In the genomic region with DNA sequence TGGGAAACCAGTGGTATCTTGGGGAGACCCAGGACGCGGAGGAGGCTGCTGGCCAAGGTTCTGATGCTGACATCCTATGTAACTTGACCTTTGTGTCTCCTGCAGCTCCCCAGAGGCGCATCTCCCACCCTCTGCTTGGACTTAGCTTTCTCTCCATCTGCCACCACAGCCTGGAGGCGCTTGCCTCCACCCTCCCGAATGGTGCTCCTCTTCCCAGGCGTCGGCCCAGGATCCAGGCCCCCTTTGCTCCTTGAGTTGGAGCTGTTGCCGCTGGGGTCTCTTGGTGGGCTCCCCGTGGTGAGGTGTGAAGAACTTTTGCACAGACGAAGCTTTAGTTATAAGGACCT, we compare ENCODE assay signal across 9 mouse cellular contexts. TPM values are rescaled to one million over a fixed set of nuclear protein-coding genes. Genes with fewer than 3 reads are reported as not detected.
DNase-seq lines count a peak whose midpoint lies in the region; ATAC-seq and TF ChIP-seq lines count a peak whose summit lies in the region.
"Had no signal": no experiment of that assay in that cellular context is flagged by ENCODE, and none has a peak within 500 bp of the region (broad histone marks: within the 10 kb centered on the region; RNA-seq: fewer than 3 reads in every experiment).

No protein-coding gene starts in this region.

- no peak for ATAC-seq in embryonic facial prominence, embryonic 11.5 days (replicated peaks; ENCODE audit: insufficient number of reproducible peaks, low FRiP score, low TSS enrichment, low read depth)
- 0 out of 2 replicates have a peak, but pooled peaks have one; percentile 2 for ATAC-seq in hindbrain, embryonic 16.5 days

- H3K79me2 ChIP-seq in myocyte (ENCODE audit: control insufficient read depth, insufficient read depth) = peaks cover 66% of the 10 kb centered on the region

- H3K9me3 ChIP-seq in embryonic facial prominence, embryonic 11.5 days (replicated peaks; ENCODE audit: control insufficient read depth, low read length) = no peaks in the 10 kb centered on the region
- no peaks in the 10 kb centered on the region for H3K9me3 ChIP-seq in hindbrain, embryonic 16.5 days (ENCODE audit: control insufficient read depth, low read length)

- 14% methylated on average over 10 of the region's 10 CpGs for WGBS in embryonic facial prominence, embryonic 11.5 days
- WGBS in hindbrain, embryonic 16.5 days = 14% methylated on average over 10 of the region's 10 CpGs

- H3K4me1 ChIP-seq in embryonic facial prominence, embryonic 11.5 days (ENCODE audit: control insufficient read depth, insufficient read depth, low read length) = no peaks in the 10 kb centered on the region
- H3K4me1 ChIP-seq in hindbrain, embryonic 16.5 days (ENCODE audit: control insufficient read depth, insufficient read depth, low read depth, low read length) = peaks cover 30% of the 10 kb centered on the region

- no peak for TF ChIP-seq POLR2A in myocyte (IDR thresholded peaks at IDR 0.05; ENCODE audit: insufficient read length, low read depth)

- DNase-seq in left cerebral cortex, adult 2 months (ENCODE audit: extremely low spot score in 1 of 2, low spot score in 2 of 2) = no peak
- DNase-seq in left cerebral cortex, postnatal 14 days (ENCODE audit: low spot score in 2 of 2) = no peak
- DNase-seq in embryonic facial prominence, embryonic 11.5 days (ENCODE audit: low spot score) = no peak
- DNase-seq in urinary bladder, postnatal 36 days (ENCODE audit: low spot score in 2 of 2) = no peak
- DNase-seq in thymus, postnatal 36 days = no peak
- no peak for DNase-seq in thymus, postnatal 14 days

- no peaks in the 10 kb centered on the region; the same call in 1 of the 2 replicates for H3K36me3 ChIP-seq in embryonic facial prominence, embryonic 11.5 days (replicated peaks; ENCODE audit: control insufficient read depth, insufficient read depth, low read depth, low read length)
- H3K36me3 ChIP-seq in hindbrain, embryonic 16.5 days (ENCODE audit: control insufficient read depth, insufficient read depth, low read length) = peaks cover 10% of the 10 kb centered on the region
- H3K36me3 ChIP-seq in myocyte (ENCODE audit: control insufficient read depth, insufficient read depth) = peaks cover 18% of the 10 kb centered on the region

- H3K4me3 ChIP-seq in left cerebral cortex, adult 2 months = peak overlapping the region; percentile 85
- peak overlapping the region; percentile 72 for H3K4me3 ChIP-seq in embryonic facial prominence, embryonic 11.5 days (ENCODE audit: low read depth, low read length)
- peak overlapping the region; percentile 88 for H3K4me3 ChIP-seq in hindbrain, embryonic 16.5 days (ENCODE audit: low read length)
- peak overlapping the region; percentile 97 for H3K4me3 ChIP-seq in myocyte

- H3ac ChIP-seq in myocyte (ENCODE audit: control insufficient read depth, insufficient read length) = peak overlapping the region; percentile 30

- no peak for TF ChIP-seq CTCF in left cerebral cortex, adult 2 months (IDR thresholded peaks at IDR 0.05)

- H3K27ac ChIP-seq in left cerebral cortex, adult 2 months = peak overlapping the region; percentile 99
- no peak overlapping the region for H3K27ac ChIP-seq in embryonic facial prominence, embryonic 11.5 days (replicated peaks; ENCODE audit: low read depth, low read length)
- H3K27ac ChIP-seq in hindbrain, embryonic 16.5 days (ENCODE audit: low read depth, low read length) = peak overlapping the region; percentile 61

- intact Hi-C loops in left cerebral cortex, adult 2 months (cut with DNase I) = no loop called here
- intact Hi-C loops in left cerebral cortex, postnatal 14 days (cut with DNase I) = no loop called here

- H3K9ac ChIP-seq in embryonic facial prominence, embryonic 11.5 days (replicated peaks; ENCODE audit: low read length) = peak overlapping the region; percentile 71
- peak overlapping the region; percentile 90 for H3K9ac ChIP-seq in hindbrain, embryonic 16.5 days (ENCODE audit: low read depth, low read length)

- H3K4me2 ChIP-seq in embryonic facial prominence, embryonic 11.5 days (ENCODE audit: low read depth, low read length) = peak overlapping the region; percentile 66
- peak overlapping the region; percentile 96 for H3K4me2 ChIP-seq in hindbrain, embryonic 16.5 days (ENCODE audit: low read length)
- peak overlapping the region; percentile 92 for H3K4me2 ChIP-seq in myocyte (ENCODE audit: low read depth)

- no peaks in the 10 kb centered on the region for H3K27me3 ChIP-seq in embryonic facial prominence, embryonic 11.5 days (ENCODE audit: control insufficient read depth, insufficient read depth, low read length)
- H3K27me3 ChIP-seq in hindbrain, embryonic 16.5 days (replicated peaks; ENCODE audit: control insufficient read depth, insufficient read depth, low read length) = no peaks in the 10 kb centered on the region
- no peaks in the 10 kb centered on the region for H3K27me3 ChIP-seq in myocyte (ENCODE audit: control insufficient read depth, insufficient read depth, insufficient read length)

TF ChIP-seq in myocyte, 11 proteins besides CTCF, POLR2A, EP300 and RAD21:
- TF ChIP-seq TCF12 (IDR thresholded peaks at IDR 0.05; ENCODE audit: insufficient read depth, poor library complexity, severe bottlenecking) = no peak
- TF ChIP-seq REST (IDR thresholded peaks at IDR 0.05; ENCODE audit: insufficient read depth, insufficient read length) = peak; percentile 39

RNA-seq across cellular contexts. Expression of a gene that starts 0.6 kb away (rescaled TPM):
- total RNA-seq in left cerebral cortex, adult 2 months (2021) = 10 to 100 TPM; 53.5 to 59.2 TPM
- total RNA-seq in left cerebral cortex, postnatal 14 days (2021) = 10 to 100 TPM; 54.1 to 59.7 TPM
- polyA plus RNA-seq in embryonic facial prominence, embryonic 11.5 days (2014; fragmentation: Nextera tagmentation; extraction: Ambion mirVana) = 21.0 and 22.5 TPM in 2 replicates
- polyA plus RNA-seq in hindbrain, embryonic 16.5 days (2015; fragmentation: Nextera tagmentation; extraction: Ambion mirVana) = 48.0 and 50.6 TPM in 2 replicates
- 38.1 TPM for polyA plus RNA-seq in myocyte (2012; fragmentation: generic; extraction: Trizol)

RNA-seq across cellular contexts. Expression of a gene that starts 1.0 kb away (rescaled TPM):
- 10 to 100 TPM; 46.2 to 49.7 TPM for total RNA-seq in left cerebral cortex, adult 2 months (2021)
- 10 to 100 TPM; 48.6 to 52.7 TPM for total RNA-seq in left cerebral cortex, postnatal 14 days (2021)
- 24.4 and 26.0 TPM in 2 replicates for polyA plus RNA-seq in embryonic facial prominence, embryonic 11.5 days (2014; fragmentation: Nextera tagmentation; extraction: Ambion mirVana)
- 38.2 and 38.6 TPM in 2 replicates for polyA plus RNA-seq in hindbrain, embryonic 16.5 days (2015; fragmentation: Nextera tagmentation; extraction: Ambion mirVana)
- polyA plus RNA-seq in myocyte (2012; fragmentation: generic; extraction: Trizol) = 15.7 TPM

RNA-seq across cellular contexts. Expression of a gene that starts 24.3 kb away (rescaled TPM):
- 10 to 100 TPM; 31.4 to 31.9 TPM for total RNA-seq in left cerebral cortex, adult 2 months (2021)
- total RNA-seq in left cerebral cortex, postnatal 14 days (2021) = 10 to 100 TPM; 20.0 to 21.3 TPM
- polyA plus RNA-seq in embryonic facial prominence, embryonic 11.5 days (2014; fragmentation: Nextera tagmentation; extraction: Ambion mirVana) = 10.9 TPM in 2 replicates
- polyA plus RNA-seq in hindbrain, embryonic 16.5 days (2015; fragmentation: Nextera tagmentation; extraction: Ambion mirVana) = 29.2 and 30.1 TPM in 2 replicates
- 6.0 TPM for polyA plus RNA-seq in myocyte (2012; fragmentation: generic; extraction: Trizol)

RNA-seq across cellular contexts. Expression of a gene that starts 47.7 kb away (rescaled TPM):
- not detected for total RNA-seq in left cerebral cortex, adult 2 months (2021)
- total RNA-seq in left cerebral cortex, postnatal 14 days (2021) = not detected
- not detected in 2 replicates for polyA plus RNA-seq in embryonic facial prominence, embryonic 11.5 days (2014; fragmentation: Nextera tagmentation; extraction: Ambion mirVana)
- not detected in 2 replicates for polyA plus RNA-seq in hindbrain, embryonic 16.5 days (2015; fragmentation: Nextera tagmentation; extraction: Ambion mirVana)
- polyA plus RNA-seq in myocyte (2012; fragmentation: generic; extraction: Trizol) = not detected

RNA-seq across cellular contexts. Expression of a gene that starts 56.5 kb away (rescaled TPM):
- total RNA-seq in left cerebral cortex, adult 2 months (2021) = not detected
- not detected for total RNA-seq in left cerebral cortex, postnatal 14 days (2021)
- 0.20 TPM in 1 of 2 replicates, not detected in the other for polyA plus RNA-seq in embryonic facial prominence, embryonic 11.5 days (2014; fragmentation: Nextera tagmentation; extraction: Ambion mirVana)
- 0.11 TPM in 1 of 2 replicates, not detected in the other for polyA plus RNA-seq in hindbrain, embryonic 16.5 days (2015; fragmentation: Nextera tagmentation; extraction: Ambion mirVana)
- polyA plus RNA-seq in myocyte (2012; fragmentation: generic; extraction: Trizol) = 0.67 TPM
- polyA plus RNA-seq: brain, embryonic 14.5 days had no signal
